Mouse (Mus musculus): ENCODE measurements at regions not wholly inside any gene's neighbourhood (a gene's known extent, or its start where the extent isn't known, plus 50 kb on each side); places are given as distances from the start of the nearest gene placed in this dataset.

GRCm38 (mm10) chr13:78576300-78577296 lies 377.0 kb upstream of the Nr2f1 start:
- no peaks in the 10 kb centered on the region for H3K9me3 ChIP-seq
- no peaks in the 10 kb centered on the region for H3K36me3 ChIP-seq (replicated peaks)
- H3K4me3 ChIP-seq (replicated peaks) = no peak overlapping the region
- peak overlapping the region; percentile 17; the same call in 1 of the 2 replicates for H3K4me2 ChIP-seq
- ATAC-seq (ENCODE audit: low FRiP score) = peak; percentile 55; the same call in 1 of the 2 replicates
- H3K27ac ChIP-seq = peak overlapping the region; percentile 68
- 18% methylated on average over 9 of the region's 9 CpGs for WGBS
- H3K27me3 ChIP-seq = peaks cover 13% of the 10 kb centered on the region; the same call in 1 of the 2 replicates
- peaks cover 26% of the 10 kb centered on the region for H3K4me1 ChIP-seq
- H3K9ac ChIP-seq = no peak overlapping the region

GRCm38 (mm10) chr13:78571093-78571492 lies 371.5 kb upstream of the Nr2f1 start:
- 76% methylated on average over 2 of the region's 2 CpGs for WGBS
- no peak for ATAC-seq (ENCODE audit: low FRiP score)
- H3K36me3 ChIP-seq (replicated peaks) = no peaks in the 10 kb centered on the region
- H3K9ac ChIP-seq = no peak overlapping the region
- H3K4me3 ChIP-seq (replicated peaks) = no peak overlapping the region
- H3K27me3 ChIP-seq = peaks cover 9% of the 10 kb centered on the region; the same call in 1 of the 2 replicates
- H3K27ac ChIP-seq = no peak overlapping the region
- H3K4me1 ChIP-seq = 0 out of 2 replicates have a peak, but pooled peaks cover 1% of the 10 kb centered on the region
- no peaks in the 10 kb centered on the region for H3K9me3 ChIP-seq
- no peak overlapping the region for H3K4me2 ChIP-seq

GRCm38 (mm10) chr13:78524446-78524937 lies 324.9 kb upstream of the Nr2f1 start:
- no peaks in the 10 kb centered on the region for H3K9me3 ChIP-seq
- WGBS = 64% methylated on average over 2 of the region's 2 CpGs
- no peaks in the 10 kb centered on the region for H3K27me3 ChIP-seq
- H3K4me1 ChIP-seq = no peaks in the 10 kb centered on the region
- no peak for ATAC-seq (ENCODE audit: low FRiP score)
- H3K4me2 ChIP-seq = no peak overlapping the region
- H3K36me3 ChIP-seq (replicated peaks) = no peaks in the 10 kb centered on the region
- H3K27ac ChIP-seq = no peak overlapping the region
- H3K4me3 ChIP-seq (replicated peaks) = no peak overlapping the region
- no peak overlapping the region for H3K9ac ChIP-seq

GRCm38 (mm10) chr13:78520771-78521170 lies 321.2 kb upstream of the Nr2f1 start:
- ATAC-seq (ENCODE audit: low FRiP score) = no peak
- Histone ChIP-seq H3K36me3 (replicated peaks) (no peaks in the 10 kb centered on the region), H3K9me3 (no peaks in the 10 kb centered on the region), H3K4me2 (no peak overlapping the region), H3K27me3 (no peaks in the 10 kb centered on the region), H3K4me1 (no peaks in the 10 kb centered on the region), H3K9ac (no peak overlapping the region), H3K4me3 (replicated peaks) (no peak overlapping the region), H3K27ac (no peak overlapping the region)
- 82% methylated on average over 1 of the region's 1 CpGs for WGBS

GRCm38 (mm10) chr13:78520186-78520585 lies 320.6 kb upstream of the Nr2f1 start:
- no peak overlapping the region for H3K4me3 ChIP-seq (replicated peaks)
- H3K27ac ChIP-seq = no peak overlapping the region
- H3K4me1 ChIP-seq = no peaks in the 10 kb centered on the region
- H3K27me3 ChIP-seq = no peaks in the 10 kb centered on the region
- H3K36me3 ChIP-seq (replicated peaks) = no peaks in the 10 kb centered on the region
- no peaks in the 10 kb centered on the region for H3K9me3 ChIP-seq
- H3K4me2 ChIP-seq = no peak overlapping the region
- WGBS = 93% methylated on average over 3 of the region's 3 CpGs
- no peak overlapping the region for H3K9ac ChIP-seq
- no peak for ATAC-seq (ENCODE audit: low FRiP score)

- Histone ChIP-seq H3K4me1 (no peaks in the 10 kb centered on the region), H3K4me2 (no peak overlapping the region), H3K9ac (no peak overlapping the region), H3K27me3 (no peaks in the 10 kb centered on the region), H3K27ac (no peak overlapping the region), H3K36me3 (replicated peaks) (no peaks in the 10 kb centered on the region), H3K9me3 (no peaks in the 10 kb centered on the region), H3K4me3 (replicated peaks) (no peak overlapping the region)
- no peak for ATAC-seq (ENCODE audit: low FRiP score)
- 81% methylated on average over 7 of the region's 7 CpGs for WGBS
Observed at GRCm38 (mm10) chr13:78500551-78500950, 301.0 kb upstream of the Nr2f1 start.

- ATAC-seq (ENCODE audit: low FRiP score) = no peak
- Histone ChIP-seq H3K4me1 (no peaks in the 10 kb centered on the region), H3K9me3 (no peaks in the 10 kb centered on the region), H3K27ac (no peak overlapping the region), H3K36me3 (replicated peaks) (no peaks in the 10 kb centered on the region), H3K9ac (no peak overlapping the region), H3K27me3 (no peaks in the 10 kb centered on the region), H3K4me3 (replicated peaks) (no peak overlapping the region), H3K4me2 (no peak overlapping the region)
- 95% methylated on average over 2 of the region's 2 CpGs for WGBS
Observed at GRCm38 (mm10) chr13:78483760-78484357, 284.3 kb upstream of the Nr2f1 start.

GRCm38 (mm10) chr13:78482929-78483759 lies 283.6 kb upstream of the Nr2f1 start:
- Histone ChIP-seq H3K9ac (no peak overlapping the region), H3K27ac (no peak overlapping the region), H3K9me3 (no peaks in the 10 kb centered on the region), H3K4me1 (no peaks in the 10 kb centered on the region), H3K27me3 (no peaks in the 10 kb centered on the region), H3K4me2 (no peak overlapping the region), H3K36me3 (replicated peaks) (no peaks in the 10 kb centered on the region), H3K4me3 (replicated peaks) (no peak overlapping the region)
- WGBS = 79% methylated on average over 9 of the region's 9 CpGs
- ATAC-seq (ENCODE audit: low FRiP score) = no peak

- Histone ChIP-seq H3K36me3 (replicated peaks) (no peaks in the 10 kb centered on the region), H3K9ac (no peak overlapping the region), H3K4me1 (peaks cover 11% of the 10 kb centered on the region), H3K4me3 (replicated peaks) (no peak overlapping the region), H3K4me2 (no peak overlapping the region), H3K9me3 (no peaks in the 10 kb centered on the region), H3K27me3 (0 out of 2 replicates have a peak, but pooled peaks cover 3% of the 10 kb centered on the region), H3K27ac (peak overlapping the region; percentile 56; the same call in 1 of the 2 replicates)
- peak; percentile 70; the same call in 1 of the 2 replicates for ATAC-seq (ENCODE audit: low FRiP score)
- 20% methylated on average over 2 of the region's 2 CpGs for WGBS
Observed at GRCm38 (mm10) chr13:78451333-78452070, 251.9 kb upstream of the Nr2f1 start.

- H3K4me3 ChIP-seq (replicated peaks) = no peak overlapping the region
- 15% methylated on average over 5 of the region's 5 CpGs for WGBS
- peaks cover 33% of the 10 kb centered on the region for H3K4me1 ChIP-seq
- no peaks in the 10 kb centered on the region for H3K36me3 ChIP-seq (replicated peaks)
- H3K9me3 ChIP-seq = no peaks in the 10 kb centered on the region
- ATAC-seq (ENCODE audit: low FRiP score) = no peak
- no peak overlapping the region for H3K9ac ChIP-seq
- H3K27me3 ChIP-seq = 0 out of 2 replicates have a peak, but pooled peaks cover 3% of the 10 kb centered on the region
- peak overlapping the region; percentile 44 for H3K4me2 ChIP-seq
- H3K27ac ChIP-seq = peak overlapping the region; percentile 80; the same call in 1 of the 2 replicates
Observed at GRCm38 (mm10) chr13:78446726-78447031, 247.1 kb upstream of the Nr2f1 start.

GRCm38 (mm10) chr13:78445891-78446725 lies 246.6 kb upstream of the Nr2f1 start:
- Histone ChIP-seq H3K9ac (no peak overlapping the region), H3K9me3 (no peaks in the 10 kb centered on the region), H3K36me3 (replicated peaks) (no peaks in the 10 kb centered on the region), H3K27ac (peak overlapping the region; percentile 80), H3K4me1 (peaks cover 28% of the 10 kb centered on the region), H3K4me3 (replicated peaks) (no peak overlapping the region), H3K4me2 (peak overlapping the region; percentile 44), H3K27me3 (0 out of 2 replicates have a peak, but pooled peaks cover 3% of the 10 kb centered on the region)
- ATAC-seq (ENCODE audit: low FRiP score) = peak; percentile 93
- WGBS = 8% methylated on average over 14 of the region's 14 CpGs
